Mouse (Mus musculus) myocyte (in vitro differentiated cells): ENCODE results near the gene Cyp2j5.

Experiments used
- CEBPB ChIP-seq: IDR thresholded peaks from 2 replicates; pipeline ENCODE4 v1.6.1; 2011; ENCODE audit warnings: mild to moderate bottlenecking, moderate library complexity; ENCODE audit not compliant: poor library complexity, insufficient read depth, severe bottlenecking
- E2F4 ChIP-seq: IDR thresholded peaks from one replicate; pipeline ENCODE4 v1.6.1; 2011; ENCODE audit warnings: mild to moderate bottlenecking, control low read depth, moderate library complexity; ENCODE audit not compliant: insufficient read depth
- MAX ChIP-seq: IDR thresholded peaks from one replicate; pipeline ENCODE4 v1.6.1; 2011; ENCODE audit warnings: low read depth, mild to moderate bottlenecking, control low read depth
- MYOG ChIP-seq, 3 experiments: IDR thresholded peaks; one replicate each; pipeline ENCODE4 v1.6.1; 2011; ENCODE audit warnings: control low read depth in 2 of 3, low read depth in 2 of 3, mild to moderate bottlenecking in 2 of 3; ENCODE audit not compliant: insufficient read length in 2 of 3, control insufficient read depth in 1 of 3, insufficient read depth in 1 of 3
- POLR2A ChIP-seq: IDR thresholded peaks from one replicate; pipeline ENCODE4 v1.6.1; 2011; ENCODE audit warnings: low read depth, mild to moderate bottlenecking, control low read depth, moderate library complexity; ENCODE audit not compliant: insufficient read length
- POLR2AphosphoS2 ChIP-seq: IDR thresholded peaks from one replicate; pipeline ENCODE4 v1.6.1; 2011; ENCODE audit warnings: low read depth, control low read depth; ENCODE audit not compliant: insufficient read length
- REST ChIP-seq: IDR thresholded peaks from one replicate; pipeline ENCODE4 v1.6.1; 2011; ENCODE audit warnings: mild to moderate bottlenecking, control low read depth, moderate library complexity; ENCODE audit not compliant: insufficient read depth, insufficient read length
- TCF12 ChIP-seq: IDR thresholded peaks from one replicate; pipeline ENCODE4 v1.6.1; 2011; ENCODE audit warnings: mild to moderate bottlenecking, control low read depth; ENCODE audit not compliant: poor library complexity, insufficient read depth, severe bottlenecking
- USF1 ChIP-seq: IDR thresholded peaks from one replicate; pipeline ENCODE4 v1.6.1; 2011; ENCODE audit warnings: low read depth, mild to moderate bottlenecking, control low read depth, moderate library complexity

- TF ChIP-seq POLR2AphosphoS2 (no peak), USF1 (no peak), POLR2A (no peak), E2F4 (no peak), MAX (no peak), REST (no peak), TCF12 (no peak), CEBPB (no peak), MYOG (IDR thresholded peaks at IDR 0.05; ENCODE audit: control insufficient read depth in 1 of 3, insufficient read depth in 1 of 3, insufficient read length in 2 of 3, low read depth in 2 of 3) (no peak)
These were observed 41.5 kb upstream of the Cyp2j5 start for GRCm38 (mm10) chr4:96705281-96705951.
